Mouse (Mus musculus) lung, embryonic 16.5 days (tissue): ENCODE measurements around the gene Ttc19. TPM values are rescaled to one million over a fixed set of nuclear protein-coding genes. Genes with fewer than 3 reads are reported as not detected.

Experiments used
- ATAC-seq: fragments of 200-750 bp; cut with Nextera tagmentation; 2 replicates; pipeline ENCODE4 v1.8.0; 2017; ENCODE audit warnings: low read depth, mild to moderate bottlenecking, moderate library complexity
- H3K27ac ChIP-seq: fragments of 300-500 bp; sonication (generic); 2 replicates; pipeline ENCODE4 v1.5.1; 2014; ENCODE audit warnings: mild to moderate bottlenecking, control low read depth, low read length
- H3K27me3 ChIP-seq: fragments of 300-500 bp; sonication (generic); 2 replicates; pipeline ENCODE4 v1.6.1; 2014; ENCODE audit warnings: low read depth, low read length, mixed read lengths; ENCODE audit not compliant: control insufficient read depth, insufficient read depth
- H3K36me3 ChIP-seq: fragments of 300-500 bp; sonication (generic); 2 replicates; pipeline ENCODE4 v1.6.1; 2014; ENCODE audit warnings: low read length; ENCODE audit not compliant: control insufficient read depth, insufficient read depth
- H3K4me1 ChIP-seq: fragments of 300-500 bp; sonication (generic); replicated peaks from 2 replicates; pipeline ENCODE4 v1.6.1; 2014; ENCODE audit warnings: low read length, mixed read lengths; ENCODE audit not compliant: control insufficient read depth, insufficient read depth
- H3K4me2 ChIP-seq: fragments of 300-500 bp; sonication (generic); 2 replicates; pipeline ENCODE4 v1.6.1; 2014; ENCODE audit warnings: low read depth, low read length, control low read depth
- H3K4me3 ChIP-seq: fragments of 300-500 bp; sonication (generic); 2 replicates; pipeline ENCODE4 v1.5.1; 2014; ENCODE audit warnings: mild to moderate bottlenecking, low read length, control low read depth
- H3K9ac ChIP-seq: fragments of 300-500 bp; sonication (generic); 2 replicates; pipeline ENCODE4 v1.6.1; 2014; ENCODE audit warnings: low read length, control low read depth
- H3K9me3 ChIP-seq: fragments of 300-500 bp; sonication (generic); 2 replicates; pipeline ENCODE4 v1.6.1; 2016; ENCODE audit warnings: low read length; ENCODE audit not compliant: control insufficient read depth
- WGBS: fragments of 180-500 bp; shearing (Covaris S2); extraction: QIAGEN DNeasy Blood & Tissue Kit; methylation state at CpG from one replicate; pipeline ENCODE4 v1.1.7; 2014; 5-methylcytosine and 5-hydroxymethylcytosine counted together
- polyA plus RNA-seq: library from polyadenylated mRNA; unstranded; fragments of >200 nt; fragmentation: Nextera tagmentation; extraction: Ambion mirVana; gene quantifications from 2 replicates; pipeline ENCODE4 v1.2.1, GENCODE M21; 2015

Ttc19 gene
- polyA plus RNA-seq, 1 experiment from 2014 or later, result 15.5 TPM

GRCm38 (mm10) chr11:62314984-62315383 is 33.7 kb downstream of the Ttc19 start:
- H3K36me3 ChIP-seq, result peaks cover 47% of the 10 kb centered on the region
- 92% methylated on average over 5 of the region's 5 CpGs for WGBS
- H3K27ac ChIP-seq, result no peak overlapping the region
- ATAC-seq, result no peak
- H3K4me3 ChIP-seq, result no peak overlapping the region
- H3K4me1 ChIP-seq, result no peaks in the 10 kb centered on the region
- H3K9ac ChIP-seq, result no peak overlapping the region
- H3K9me3 ChIP-seq, result no peaks in the 10 kb centered on the region
- H3K4me2 ChIP-seq, result no peak overlapping the region
- H3K27me3 ChIP-seq, result no peaks in the 10 kb centered on the region

- no peaks in the 10 kb centered on the region for H3K27me3 ChIP-seq
- H3K4me1 ChIP-seq, result no peaks in the 10 kb centered on the region
- no peak overlapping the region for H3K9ac ChIP-seq
- no peak overlapping the region for H3K4me3 ChIP-seq
- H3K27ac ChIP-seq, result no peak overlapping the region
- H3K9me3 ChIP-seq, result no peaks in the 10 kb centered on the region
- H3K4me2 ChIP-seq, result no peak overlapping the region
- WGBS, result 70% methylated on average over 11 of the region's 11 CpGs
- H3K36me3 ChIP-seq, result peaks cover 67% of the 10 kb centered on the region
- ATAC-seq, result no peak
Measured at GRCm38 (mm10) chr11:62317746-62318145, 36.5 kb downstream of the Ttc19 start.

- Histone ChIP-seq H3K4me3 (no peak overlapping the region), H3K9me3 (no peaks in the 10 kb centered on the region), H3K4me2 (no peak overlapping the region), H3K27ac (no peak overlapping the region), H3K9ac (no peak overlapping the region), H3K36me3 (peaks cover 63% of the 10 kb centered on the region), H3K4me1 (no peaks in the 10 kb centered on the region), H3K27me3 (no peaks in the 10 kb centered on the region)
- WGBS, result 59% methylated on average over 3 of the region's 3 CpGs
- ATAC-seq, result no peak
Measured at GRCm38 (mm10) chr11:62320097-62320496, 38.8 kb downstream of the Ttc19 start.

GRCm38 (mm10) chr11:62323659-62324058 is 42.4 kb downstream of the Ttc19 start:
- Histone ChIP-seq H3K9ac (no peak overlapping the region), H3K4me1 (no peaks in the 10 kb centered on the region), H3K9me3 (no peaks in the 10 kb centered on the region), H3K27me3 (no peaks in the 10 kb centered on the region), H3K4me2 (no peak overlapping the region), H3K4me3 (no peak overlapping the region), H3K27ac (no peak overlapping the region), H3K36me3 (peaks cover 52% of the 10 kb centered on the region)
- 48% methylated on average over 3 of the region's 3 CpGs for WGBS
- no peak for ATAC-seq

- no peak for ATAC-seq
- no peak overlapping the region for H3K9ac ChIP-seq
- 91% methylated on average over 5 of the region's 5 CpGs for WGBS
- H3K27ac ChIP-seq, result no peak overlapping the region
- no peaks in the 10 kb centered on the region for H3K4me1 ChIP-seq
- no peaks in the 10 kb centered on the region for H3K9me3 ChIP-seq
- no peak overlapping the region for H3K4me2 ChIP-seq
- no peaks in the 10 kb centered on the region for H3K27me3 ChIP-seq
- peaks cover 42% of the 10 kb centered on the region for H3K36me3 ChIP-seq
- no peak overlapping the region for H3K4me3 ChIP-seq
Measured at GRCm38 (mm10) chr11:62331141-62331540, 49.9 kb downstream of the Ttc19 start.

- Histone ChIP-seq H3K4me3 (no peak overlapping the region), H3K4me1 (no peaks in the 10 kb centered on the region), H3K4me2 (no peak overlapping the region), H3K36me3 (peaks cover 40% of the 10 kb centered on the region), H3K9ac (no peak overlapping the region), H3K27me3 (no peaks in the 10 kb centered on the region), H3K9me3 (no peaks in the 10 kb centered on the region), H3K27ac (no peak overlapping the region)
- 89% methylated on average over 4 of the region's 4 CpGs for WGBS
- ATAC-seq, result no peak
Measured at GRCm38 (mm10) chr11:62332228-62332627, 51.0 kb downstream of the Ttc19 start.

GRCm38 (mm10) chr11:62343002-62343401 is 61.7 kb downstream of the Ttc19 start:
- WGBS, result 92% methylated on average over 13 of the region's 13 CpGs
- Histone ChIP-seq H3K36me3 (peaks cover 26% of the 10 kb centered on the region), H3K4me1 (no peaks in the 10 kb centered on the region), H3K4me3 (no peak overlapping the region), H3K4me2 (no peak overlapping the region), H3K27ac (no peak overlapping the region), H3K27me3 (no peaks in the 10 kb centered on the region), H3K9ac (no peak overlapping the region), H3K9me3 (no peaks in the 10 kb centered on the region)
- ATAC-seq, result no peak

- peaks cover 39% of the 10 kb centered on the region for H3K36me3 ChIP-seq
- no peak overlapping the region for H3K9ac ChIP-seq
- H3K27me3 ChIP-seq, result no peaks in the 10 kb centered on the region
- no peak overlapping the region for H3K27ac ChIP-seq
- H3K4me3 ChIP-seq, result no peak overlapping the region
- WGBS, result 76% methylated on average over 4 of the region's 4 CpGs
- H3K4me2 ChIP-seq, result no peak overlapping the region
- no peak for ATAC-seq
- H3K4me1 ChIP-seq, result no peaks in the 10 kb centered on the region
- H3K9me3 ChIP-seq, result no peaks in the 10 kb centered on the region
Measured at GRCm38 (mm10) chr11:62351948-62352347, 70.7 kb downstream of the Ttc19 start.

GRCm38 (mm10) chr11:62355216-62355615 is 73.9 kb downstream of the Ttc19 start:
- Histone ChIP-seq H3K36me3 (peaks cover 27% of the 10 kb centered on the region; the same call in 1 of the 2 replicates), H3K27me3 (no peaks in the 10 kb centered on the region), H3K4me1 (no peaks in the 10 kb centered on the region), H3K9ac (no peak overlapping the region), H3K9me3 (no peaks in the 10 kb centered on the region), H3K4me3 (no peak overlapping the region), H3K27ac (no peak overlapping the region), H3K4me2 (no peak overlapping the region)
- 93% methylated on average over 2 of the region's 2 CpGs for WGBS
- no peak for ATAC-seq

GRCm38 (mm10) chr11:62366879-62367278 is 85.6 kb downstream of the Ttc19 start:
- H3K4me1 ChIP-seq, result no peaks in the 10 kb centered on the region
- no peaks in the 10 kb centered on the region for H3K27me3 ChIP-seq
- no peak overlapping the region for H3K27ac ChIP-seq
- no peak overlapping the region for H3K4me2 ChIP-seq
- no peak overlapping the region for H3K9ac ChIP-seq
- no peak for ATAC-seq
- WGBS, result 90% methylated on average over 6 of the region's 6 CpGs
- peaks cover 19% of the 10 kb centered on the region for H3K36me3 ChIP-seq
- no peaks in the 10 kb centered on the region for H3K9me3 ChIP-seq
- no peak overlapping the region for H3K4me3 ChIP-seq
